Mouse (Mus musculus): ENCODE data around the gene Exoc6. TPM values are rescaled to one million over a fixed set of nuclear protein-coding genes. Genes with fewer than 3 reads are reported as not detected.

Gene Exoc6
- polyA plus RNA-seq, 1 experiment from 2014 or later, result 20.6 TPM

DNA sequence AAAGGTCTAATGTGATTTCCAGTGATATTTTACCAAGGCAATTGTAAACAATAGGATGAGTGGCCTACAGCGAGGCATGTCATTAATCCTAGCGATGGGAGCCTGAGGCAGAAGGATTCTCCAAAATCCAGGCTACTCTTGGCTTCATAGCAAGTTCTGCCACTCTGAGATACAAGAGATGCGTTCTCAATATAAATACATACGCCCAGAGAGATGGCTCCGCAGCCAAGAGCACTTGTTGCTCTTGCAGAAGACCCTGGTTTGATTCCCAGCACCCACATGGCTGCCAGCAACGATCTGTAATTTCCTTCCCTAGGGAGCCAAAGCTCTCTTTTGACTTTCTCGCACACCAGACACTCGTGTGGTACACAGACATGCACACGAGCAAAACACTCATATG lies 20.9 kb upstream of the Exoc6 start:
- Histone ChIP-seq H3K4me3 (ENCODE audit: control insufficient read depth in 1 of 2, insufficient read depth in 1 of 2, low read depth in 1 of 2, low read length in 2 of 2) (no peak overlapping the region), H3K4me1 (ENCODE audit: control insufficient read depth in 2 of 2, insufficient read depth in 2 of 2, low read length in 2 of 2) (peaks cover 0 to 3% of the 10 kb centered on the region in 2 experiments; a peak in 1 of 4 replicates), H3K4me2 (ENCODE audit: low read length) (no peak overlapping the region), H3K9me3 (ENCODE audit: control insufficient read depth, low read length) (no peaks in the 10 kb centered on the region), H3K36me3 (ENCODE audit: control insufficient read depth, insufficient read depth, low read length) (no peaks in the 10 kb centered on the region), H3K27me3 (ENCODE audit: control insufficient read depth, insufficient read depth, low read length) (no peaks in the 10 kb centered on the region; the same call in 1 of the 2 replicates), H3K27ac (replicated peaks in 1 of 2; ENCODE audit: control insufficient read depth in 1 of 2, insufficient read depth in 1 of 2, low read depth in 2 of 2, low read length in 2 of 2) (no peak overlapping the region), H3K9ac (ENCODE audit: low read length) (no peak overlapping the region)
- WGBS, result 85% methylated on average over 9 of the region's 9 CpGs
- ATAC-seq (ENCODE audit: insufficient number of reproducible peaks, insufficient read depth, low FRiP score, low read depth), result no peak

DNA sequence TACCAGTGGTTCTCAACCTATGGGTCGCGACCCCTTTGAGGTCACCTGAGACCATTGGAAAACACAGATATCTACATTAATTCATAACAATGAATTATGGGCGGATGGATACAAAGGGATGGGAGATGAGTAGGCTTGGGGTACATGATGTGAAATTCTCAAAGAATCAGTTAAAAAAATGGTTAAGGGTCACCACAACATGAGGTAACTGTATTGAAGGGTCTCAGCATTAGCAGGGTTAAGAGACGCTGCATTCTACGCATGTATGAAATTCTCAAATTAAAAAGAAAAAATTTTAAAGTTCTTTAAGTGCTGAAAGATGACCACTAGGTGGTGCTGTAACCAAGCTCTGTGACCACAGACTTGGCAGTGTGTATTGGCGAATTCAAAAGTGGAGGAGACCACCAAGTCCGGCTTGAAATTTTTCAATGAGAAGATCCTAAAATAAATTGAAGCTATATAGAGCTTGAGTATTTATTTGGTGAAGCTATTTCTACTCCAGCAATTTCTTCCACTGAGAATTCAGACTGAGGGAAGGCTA lies 20.2 kb upstream of the Exoc6 start:
- H3K27ac ChIP-seq (replicated peaks in 1 of 2; ENCODE audit: control insufficient read depth in 1 of 2, insufficient read depth in 1 of 2, low read depth in 2 of 2, low read length in 2 of 2), result no peak overlapping the region
- no peak for ATAC-seq (ENCODE audit: insufficient number of reproducible peaks, insufficient read depth, low FRiP score, low read depth)
- H3K4me1 ChIP-seq (ENCODE audit: control insufficient read depth in 2 of 2, insufficient read depth in 2 of 2, low read length in 2 of 2), result peaks cover 0 to 3% of the 10 kb centered on the region in 2 experiments; a peak in 1 of 4 replicates
- H3K9ac ChIP-seq (ENCODE audit: low read length), result no peak overlapping the region
- no peaks in the 10 kb centered on the region for H3K36me3 ChIP-seq (ENCODE audit: control insufficient read depth, insufficient read depth, low read length)
- no peak overlapping the region for H3K4me2 ChIP-seq (ENCODE audit: low read length)
- no peaks in the 10 kb centered on the region; the same call in 1 of the 2 replicates for H3K27me3 ChIP-seq (ENCODE audit: control insufficient read depth, insufficient read depth, low read length)
- no peak overlapping the region for H3K4me3 ChIP-seq (ENCODE audit: control insufficient read depth in 1 of 2, insufficient read depth in 1 of 2, low read depth in 1 of 2, low read length in 2 of 2)
- 32% methylated on average over 7 of the region's 7 CpGs for WGBS
- no peaks in the 10 kb centered on the region for H3K9me3 ChIP-seq (ENCODE audit: control insufficient read depth, low read length)

DNA sequence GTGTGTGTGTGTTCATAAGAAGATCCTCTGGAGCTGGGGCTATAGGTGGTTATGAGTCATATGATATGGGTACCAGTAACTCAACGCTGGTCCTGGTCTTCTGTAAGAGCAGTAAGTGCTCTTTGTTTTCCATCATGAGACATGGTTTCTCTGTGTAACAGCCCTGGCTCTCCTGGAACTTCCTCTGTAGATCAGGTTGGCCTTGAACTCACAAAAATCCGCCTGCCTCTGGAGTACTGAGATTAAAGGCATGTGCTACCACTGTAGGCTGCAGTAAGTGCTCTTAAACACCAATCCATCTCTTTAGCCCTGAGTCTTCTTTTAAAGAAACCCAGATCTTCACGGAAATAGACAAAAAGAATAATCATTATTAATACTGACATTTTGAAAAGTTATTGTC lies 19.6 kb upstream of the Exoc6 start:
- Histone ChIP-seq H3K9ac (ENCODE audit: low read length) (no peak overlapping the region), H3K4me1 (ENCODE audit: control insufficient read depth in 2 of 2, insufficient read depth in 2 of 2, low read length in 2 of 2) (peaks cover 0 to 3% of the 10 kb centered on the region in 2 experiments; a peak in 1 of 4 replicates), H3K36me3 (ENCODE audit: control insufficient read depth, insufficient read depth, low read length) (no peaks in the 10 kb centered on the region), H3K4me2 (ENCODE audit: low read length) (no peak overlapping the region), H3K27me3 (ENCODE audit: control insufficient read depth, insufficient read depth, low read length) (no peaks in the 10 kb centered on the region; the same call in 1 of the 2 replicates), H3K27ac (replicated peaks in 1 of 2; ENCODE audit: control insufficient read depth in 1 of 2, insufficient read depth in 1 of 2, low read depth in 2 of 2, low read length in 2 of 2) (no peak overlapping the region), H3K4me3 (ENCODE audit: control insufficient read depth in 1 of 2, insufficient read depth in 1 of 2, low read depth in 1 of 2, low read length in 2 of 2) (no peak overlapping the region), H3K9me3 (ENCODE audit: control insufficient read depth, low read length) (no peaks in the 10 kb centered on the region)
- WGBS, result 65% methylated on average over 3 of the region's 3 CpGs
- ATAC-seq (ENCODE audit: insufficient number of reproducible peaks, insufficient read depth, low FRiP score, low read depth), result no peak

DNA sequence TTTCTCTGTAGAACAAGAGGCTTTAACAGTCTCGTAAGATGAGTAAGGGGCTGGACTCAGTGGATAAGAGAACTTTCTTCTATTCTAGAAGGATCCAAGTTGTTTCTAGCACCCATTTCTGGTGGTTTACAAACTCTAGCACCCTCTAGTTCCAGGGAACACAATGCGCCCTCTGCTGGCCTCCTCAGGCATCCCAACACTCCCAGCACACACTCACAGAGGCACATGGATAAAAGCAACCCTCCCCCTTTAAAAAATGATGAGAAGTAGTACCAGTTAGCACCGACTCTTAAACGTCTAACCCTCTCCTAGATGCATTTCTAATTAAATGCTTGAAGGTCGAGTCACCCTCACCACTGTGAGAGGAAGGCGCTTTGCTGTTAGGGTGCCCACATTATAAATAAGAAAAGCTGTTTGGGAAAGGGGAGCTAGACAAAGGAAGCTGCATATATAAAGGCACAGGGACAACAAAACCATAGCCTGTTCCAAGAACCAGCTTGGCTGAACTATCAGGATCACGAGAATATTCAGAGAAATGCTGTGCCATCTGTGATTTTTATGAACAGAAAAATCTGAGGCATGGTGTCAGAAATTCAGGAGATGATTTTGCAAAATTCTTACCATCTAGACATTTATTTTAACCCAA lies 18.9 kb upstream of the Exoc6 start:
- Histone ChIP-seq H3K4me2 (ENCODE audit: low read length) (no peak overlapping the region), H3K27ac (replicated peaks in 1 of 2; ENCODE audit: control insufficient read depth in 1 of 2, insufficient read depth in 1 of 2, low read depth in 2 of 2, low read length in 2 of 2) (no peak overlapping the region), H3K36me3 (ENCODE audit: control insufficient read depth, insufficient read depth, low read length) (no peaks in the 10 kb centered on the region), H3K27me3 (ENCODE audit: control insufficient read depth, insufficient read depth, low read length) (no peaks in the 10 kb centered on the region; the same call in 1 of the 2 replicates), H3K9me3 (ENCODE audit: control insufficient read depth, low read length) (no peaks in the 10 kb centered on the region), H3K4me3 (ENCODE audit: control insufficient read depth in 1 of 2, insufficient read depth in 1 of 2, low read depth in 1 of 2, low read length in 2 of 2) (no peak overlapping the region), H3K9ac (ENCODE audit: low read length) (no peak overlapping the region), H3K4me1 (ENCODE audit: control insufficient read depth in 2 of 2, insufficient read depth in 2 of 2, low read length in 2 of 2) (peaks cover 0 to 3% of the 10 kb centered on the region in 2 experiments; a peak in 1 of 4 replicates)
- WGBS, result 57% methylated on average over 7 of the region's 7 CpGs
- ATAC-seq (ENCODE audit: insufficient number of reproducible peaks, insufficient read depth, low FRiP score, low read depth), result no peak

DNA sequence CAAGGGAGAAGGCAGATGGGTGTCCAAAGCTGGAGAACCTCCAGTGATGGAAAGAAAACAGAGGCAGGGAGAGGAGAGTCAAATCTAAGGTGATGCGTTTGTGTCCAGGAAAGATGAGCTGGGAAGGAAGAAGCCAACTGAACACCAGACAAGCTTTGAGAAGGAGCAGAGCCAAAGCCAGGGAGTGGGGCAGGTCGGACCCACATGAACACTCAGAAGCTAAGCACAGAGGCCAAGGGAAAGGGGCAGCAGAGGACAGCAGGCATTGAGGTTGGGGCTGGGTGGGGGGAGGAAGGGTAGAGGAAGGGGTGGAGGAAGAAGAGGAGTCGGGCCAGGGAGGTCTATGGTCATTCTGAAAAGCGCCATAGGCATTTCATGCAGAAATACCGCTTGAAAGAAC lies 17.0 kb upstream of the Exoc6 start:
- Histone ChIP-seq H3K4me3 (ENCODE audit: control insufficient read depth in 1 of 2, insufficient read depth in 1 of 2, low read depth in 1 of 2, low read length in 2 of 2) (no peak overlapping the region), H3K36me3 (ENCODE audit: control insufficient read depth, insufficient read depth, low read length) (no peaks in the 10 kb centered on the region), H3K4me1 (ENCODE audit: control insufficient read depth in 2 of 2, insufficient read depth in 2 of 2, low read length in 2 of 2) (peaks cover 0 to 7% of the 10 kb centered on the region in 2 experiments; a peak in 1 of 4 replicates), H3K9me3 (ENCODE audit: control insufficient read depth, low read length) (no peaks in the 10 kb centered on the region), H3K4me2 (ENCODE audit: low read length) (no peak overlapping the region), H3K27me3 (ENCODE audit: control insufficient read depth, insufficient read depth, low read length) (no peaks in the 10 kb centered on the region), H3K27ac (replicated peaks in 1 of 2; ENCODE audit: control insufficient read depth in 1 of 2, insufficient read depth in 1 of 2, low read depth in 2 of 2, low read length in 2 of 2) (no peak overlapping the region), H3K9ac (ENCODE audit: low read length) (no peak overlapping the region)
- 79% methylated on average over 5 of the region's 5 CpGs for WGBS
- ATAC-seq (ENCODE audit: insufficient number of reproducible peaks, insufficient read depth, low FRiP score, low read depth), result no peak

DNA sequence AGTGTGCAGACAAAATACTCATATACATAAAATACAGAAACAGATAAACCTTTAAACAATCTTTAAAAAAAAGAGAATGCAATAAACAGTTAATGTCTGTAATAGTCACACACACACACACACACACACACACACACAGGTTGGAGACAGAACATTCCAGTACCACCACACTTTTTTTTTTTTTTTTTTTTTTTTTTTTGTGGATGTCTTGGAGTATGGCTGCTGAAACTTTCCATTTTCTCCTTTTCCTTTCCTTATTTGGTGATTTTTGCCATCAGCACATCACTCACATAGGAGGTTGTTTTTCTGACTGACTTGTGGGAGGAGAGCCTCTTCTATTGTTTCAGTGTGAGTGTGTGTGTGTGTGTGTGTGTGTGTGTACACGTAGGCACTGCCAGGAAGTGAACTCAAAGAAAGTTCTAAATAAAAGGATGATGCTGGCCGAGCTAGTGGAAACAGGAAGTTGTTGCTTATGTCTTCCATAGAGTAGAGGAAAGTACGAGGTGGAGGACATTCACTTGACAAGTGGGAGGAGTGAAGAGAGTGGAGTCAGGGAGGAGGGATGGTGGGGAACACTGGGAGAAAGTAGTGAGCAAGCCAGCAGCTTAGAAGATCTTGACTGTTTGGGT lies 15.4 kb upstream of the Exoc6 start:
- H3K36me3 ChIP-seq (ENCODE audit: control insufficient read depth, insufficient read depth, low read length), result no peaks in the 10 kb centered on the region
- H3K27ac ChIP-seq (replicated peaks in 1 of 2; ENCODE audit: control insufficient read depth in 1 of 2, insufficient read depth in 1 of 2, low read depth in 2 of 2, low read length in 2 of 2), result no peak overlapping the region
- peaks cover 7 to 19% of the 10 kb centered on the region in 2 experiments for H3K4me1 ChIP-seq (ENCODE audit: control insufficient read depth in 2 of 2, insufficient read depth in 2 of 2, low read length in 2 of 2)
- no peak overlapping the region for H3K4me3 ChIP-seq (ENCODE audit: control insufficient read depth in 1 of 2, insufficient read depth in 1 of 2, low read depth in 1 of 2, low read length in 2 of 2)
- WGBS, result 49% methylated on average over 3 of the region's 3 CpGs
- ATAC-seq (ENCODE audit: insufficient number of reproducible peaks, insufficient read depth, low FRiP score, low read depth), result no peak
- no peak overlapping the region for H3K4me2 ChIP-seq (ENCODE audit: low read length)
- H3K27me3 ChIP-seq (ENCODE audit: control insufficient read depth, insufficient read depth, low read length), result no peaks in the 10 kb centered on the region
- no peaks in the 10 kb centered on the region for H3K9me3 ChIP-seq (ENCODE audit: control insufficient read depth, low read length)
- no peak overlapping the region for H3K9ac ChIP-seq (ENCODE audit: low read length)

DNA sequence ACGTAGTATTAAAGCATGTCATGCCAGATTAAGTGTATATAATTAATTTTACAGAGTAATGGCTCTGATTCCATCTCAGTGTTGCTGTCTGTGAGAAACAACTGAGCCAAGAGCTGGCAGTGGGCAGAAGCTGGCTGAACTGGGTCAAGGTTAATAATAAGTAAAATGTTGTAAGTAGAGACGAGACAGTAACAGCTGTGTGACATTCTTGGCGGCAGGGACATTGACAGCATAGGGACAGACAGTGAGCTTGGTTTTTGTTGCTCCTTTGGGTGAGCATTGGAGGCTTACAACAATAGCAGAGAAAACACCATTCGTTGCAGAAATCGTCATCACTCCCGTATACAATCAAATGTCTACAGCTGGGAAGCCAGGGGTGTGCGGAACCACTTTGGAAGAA lies 13.8 kb upstream of the Exoc6 start:
- H3K36me3 ChIP-seq (ENCODE audit: control insufficient read depth, insufficient read depth, low read length), result no peaks in the 10 kb centered on the region
- H3K27me3 ChIP-seq (ENCODE audit: control insufficient read depth, insufficient read depth, low read length), result no peaks in the 10 kb centered on the region
- ATAC-seq (ENCODE audit: insufficient number of reproducible peaks, insufficient read depth, low FRiP score, low read depth), result no peak
- H3K4me2 ChIP-seq (ENCODE audit: low read length), result no peak overlapping the region
- H3K27ac ChIP-seq (replicated peaks in 1 of 2; ENCODE audit: control insufficient read depth in 1 of 2, insufficient read depth in 1 of 2, low read depth in 2 of 2, low read length in 2 of 2), result no peak overlapping the region
- no peaks in the 10 kb centered on the region for H3K9me3 ChIP-seq (ENCODE audit: control insufficient read depth, low read length)
- 70% methylated on average over 7 of the region's 7 CpGs for WGBS
- H3K4me3 ChIP-seq (ENCODE audit: control insufficient read depth in 1 of 2, insufficient read depth in 1 of 2, low read depth in 1 of 2, low read length in 2 of 2), result no peak overlapping the region
- no peak overlapping the region for H3K9ac ChIP-seq (ENCODE audit: low read length)
- H3K4me1 ChIP-seq (ENCODE audit: control insufficient read depth in 2 of 2, insufficient read depth in 2 of 2, low read length in 2 of 2), result peaks cover 11 to 24% of the 10 kb centered on the region in 2 experiments

Measured in heart, embryonic 14.5 days (tissue).